Mouse (Mus musculus) adrenal gland, postnatal 4 days (tissue): ENCODE measurements around the gene Klhdc7b. TPM values are rescaled to one million over a fixed set of nuclear protein-coding genes. Genes with fewer than 3 reads are reported as not detected.
A peak's percentile ranks its signal among the peaks of the same experiment; 100 is the strongest.

Source experiments
- DNase-seq, 2 experiments: peaks; one replicate each; pipeline ENCODE4 v3.0.0; 2021 to 2022; ENCODE audit warnings: low spot score in 2 of 2, mixed read lengths in 2 of 2
- long read RNA-seq, 2 experiments: library from polyadenylated mRNA; stranded (forward); transcript quantifications; one replicate each; pipeline ENCODE4 v2.0.0; 2021
- total RNA-seq, 2 experiments: library from RNA; stranded (reverse); gene quantifications; 2 replicates each; pipeline ENCODE4 v1.2.3; 2021

Klhdc7b gene
- total RNA-seq, result not detected
- long read RNA-seq, experiment 1, result 0 reads
- long read RNA-seq, experiment 2, result 0 reads

- no peak for DNase-seq
These were observed at the start of gene Klhdc7b for GRCm38 (mm10) chr15:89384617-89385016. Gene Klhdc7b (plus strand): TSS chr15:89384917.

GRCm38 (mm10) chr15:89336422-89336821 is 48.3 kb upstream of the Klhdc7b start:
- DNase-seq, result no peak

DNA sequence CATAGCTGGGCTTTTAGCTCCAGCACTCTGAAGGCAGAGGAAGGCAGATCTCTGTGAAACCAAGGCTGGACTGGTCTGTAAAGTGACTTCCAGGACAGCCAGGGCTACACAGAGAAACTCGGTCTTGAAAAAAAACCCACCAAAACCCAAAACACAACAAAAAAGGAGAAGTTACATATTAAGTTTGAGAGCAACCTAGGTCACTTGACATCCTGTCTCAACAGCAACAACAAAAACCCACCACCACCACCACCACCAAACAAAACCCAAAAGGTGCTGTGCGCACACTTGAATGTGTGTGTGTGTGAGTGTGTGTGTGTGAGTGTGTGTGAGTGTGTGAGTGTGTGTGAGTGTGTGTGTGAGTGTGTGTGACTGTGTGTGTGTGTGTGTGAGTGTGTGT is 45.0 kb upstream of the Klhdc7b start:
- no peak for DNase-seq

GRCm38 (mm10) chr15:89340136-89340535 is 44.6 kb upstream of the Klhdc7b start:
- DNase-seq, result no peak

GRCm38 (mm10) chr15:89341678-89342077 is 43.0 kb upstream of the Klhdc7b start:
- DNase-seq, result no peak

- DNase-seq, result no peak
These were observed 41.4 kb upstream of the Klhdc7b start for GRCm38 (mm10) chr15:89343325-89343724.

DNA sequence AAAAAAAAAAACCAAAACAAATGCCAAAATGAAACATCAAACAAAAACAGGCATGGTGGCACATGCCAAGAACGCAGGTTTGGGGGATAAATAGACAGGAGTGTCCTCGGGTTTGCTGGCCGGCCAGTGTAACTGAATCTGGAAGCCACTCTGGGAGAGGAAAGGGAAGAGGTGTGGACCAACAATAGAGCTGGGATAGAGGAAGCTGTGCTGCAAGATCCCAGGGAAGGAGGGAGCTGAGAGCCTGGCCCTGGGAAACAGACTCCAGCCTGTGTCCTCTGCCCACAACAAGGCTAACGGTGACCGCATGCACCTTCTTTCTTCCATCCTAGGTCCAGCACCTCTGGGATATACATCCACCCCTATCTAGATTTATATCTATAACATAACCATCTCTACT is 34.3 kb upstream of the Klhdc7b start:
- no peak for DNase-seq

DNA sequence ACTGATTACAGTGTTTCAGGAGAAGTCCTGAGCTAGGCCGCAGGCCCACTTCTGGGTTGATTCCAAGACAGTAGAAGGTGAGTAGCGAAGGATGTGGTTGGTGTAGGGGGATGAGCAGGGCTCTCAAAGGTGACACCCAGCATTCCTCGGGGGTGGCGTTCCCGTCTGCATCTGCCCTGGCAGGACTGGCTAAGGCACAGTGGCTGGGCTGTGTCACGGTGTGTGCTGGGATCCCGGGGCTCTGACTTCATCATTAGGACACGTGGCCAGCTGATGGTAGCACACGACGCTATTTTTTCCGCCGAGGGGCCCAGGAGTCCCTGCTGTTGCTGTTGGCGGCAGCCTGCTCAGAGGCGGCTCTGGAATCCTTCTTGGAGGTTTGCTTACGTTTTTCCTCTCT is 33.4 kb upstream of the Klhdc7b start:
- no peak for DNase-seq

DNA sequence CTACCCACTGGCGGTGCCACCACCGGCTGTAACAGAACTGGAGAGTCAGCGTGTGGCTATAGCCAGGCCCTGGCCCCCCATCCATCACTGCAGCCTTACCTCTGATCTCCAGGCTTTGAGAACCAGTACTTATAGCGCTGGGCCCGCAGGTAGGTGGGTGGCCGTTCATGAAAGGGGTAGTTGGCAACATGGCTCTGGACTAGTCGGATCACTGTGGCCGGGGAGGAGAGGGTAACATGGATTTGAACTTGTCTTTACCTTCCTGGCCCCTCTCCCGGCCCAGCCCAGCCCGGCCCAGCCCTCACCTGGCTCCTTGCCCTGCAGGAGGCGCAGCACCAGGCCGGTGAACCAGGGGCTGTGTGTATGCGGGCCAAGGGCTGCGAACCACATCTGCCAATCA is 32.7 kb upstream of the Klhdc7b start:
- no peak for DNase-seq

- no peak for DNase-seq
These were observed 31.9 kb upstream of the Klhdc7b start for GRCm38 (mm10) chr15:89352795-89353194.

DNA sequence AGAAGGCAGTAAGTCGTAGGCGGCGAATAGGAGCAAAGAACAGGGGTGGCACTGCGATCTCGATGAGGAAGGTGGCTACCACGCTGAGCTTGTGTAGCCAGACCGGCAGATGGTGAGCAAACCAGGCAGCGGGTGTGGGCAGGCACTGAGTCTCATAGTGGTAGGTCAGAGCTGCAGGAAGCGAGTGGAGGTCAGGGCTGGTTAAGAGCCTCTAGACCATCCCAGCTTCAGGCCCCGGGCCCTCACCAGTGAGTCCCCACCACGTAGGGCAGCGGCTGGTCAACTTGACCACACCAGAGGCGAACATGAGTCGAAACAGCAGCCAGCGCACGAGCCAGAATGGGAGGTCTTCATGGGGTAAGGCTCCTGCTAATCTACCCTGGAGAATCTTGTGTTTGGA is 30.9 kb upstream of the Klhdc7b start:
- DNase-seq, result no peak

DNA sequence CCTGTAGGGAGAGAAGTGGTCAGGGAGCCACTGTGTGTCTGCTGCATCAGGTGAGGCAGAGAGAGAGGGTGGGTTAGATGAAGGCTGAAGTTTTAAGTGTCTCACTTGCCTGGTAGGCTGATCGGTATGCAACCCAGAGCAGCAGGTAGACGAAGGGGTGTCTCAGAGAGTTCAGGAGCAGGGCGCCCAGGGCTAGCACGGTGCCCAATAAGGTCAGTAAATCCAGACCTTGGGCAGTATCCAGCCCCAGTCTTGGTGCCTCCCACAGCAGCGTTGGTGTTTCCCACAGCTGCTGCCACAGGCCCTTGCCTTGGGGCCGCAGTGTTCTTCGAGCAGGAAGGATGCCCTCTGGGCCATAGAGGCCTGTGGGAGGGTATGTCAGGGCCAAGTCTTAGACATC is 30.3 kb upstream of the Klhdc7b start:
- DNase-seq, result no peak

GRCm38 (mm10) chr15:89355241-89356187 is 29.2 kb upstream of the Klhdc7b start, which contains the start of the genes Lmf2 and Ncaph2:
Gene Lmf2 (minus strand): TSS chr15:89355659.
Gene Ncaph2 (plus strand): TSS chr15:89355719.
- peak; percentile 89 to 95 for DNase-seq

- DNase-seq, result peak; percentile 46 to 69
These were observed 28.3 kb upstream of the Klhdc7b start for GRCm38 (mm10) chr15:89356372-89356771.

GRCm38 (mm10) chr15:89358784-89359183 is 25.9 kb upstream of the Klhdc7b start:
- no peak for DNase-seq

DNA sequence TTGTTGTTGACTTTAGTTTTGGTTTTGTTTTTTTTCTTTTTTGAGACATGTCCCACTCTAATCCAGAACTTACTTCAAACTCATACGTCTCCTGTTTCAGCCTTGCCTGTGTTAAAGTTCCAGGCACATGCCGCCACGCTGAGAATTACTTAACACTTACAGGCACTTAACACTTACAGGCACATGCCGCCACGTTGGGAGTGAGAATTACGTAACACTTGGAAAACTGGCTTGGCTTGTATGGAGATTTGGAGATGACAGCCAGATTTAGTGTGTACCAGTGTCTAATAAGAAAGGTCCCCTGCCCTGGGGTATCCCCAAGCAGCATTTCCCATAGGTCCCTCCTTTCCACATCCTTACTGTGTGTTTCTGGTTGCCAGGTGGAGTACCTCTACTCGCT is 21.7 kb upstream of the Klhdc7b start:
- DNase-seq, result no peak

DNA sequence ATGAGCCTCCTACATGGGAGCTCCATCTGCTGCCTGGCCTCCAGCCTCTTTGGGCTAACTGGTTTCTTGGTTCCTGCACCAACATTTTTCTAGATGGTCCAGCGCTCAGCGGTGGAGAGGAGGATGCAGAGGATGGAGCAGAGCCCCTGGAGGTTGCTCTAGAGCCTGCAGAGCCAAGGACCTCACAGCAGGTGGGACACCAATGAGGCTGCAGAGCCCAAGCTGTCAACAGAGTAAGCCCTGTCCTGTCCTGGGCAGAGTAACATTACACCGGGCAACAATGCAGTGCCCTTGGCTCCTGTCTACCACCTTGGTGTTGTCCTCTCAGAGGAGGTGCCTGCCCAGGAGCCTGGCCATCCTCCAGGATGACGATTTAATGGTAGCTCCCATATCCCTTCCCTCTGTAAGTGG is 19.6 kb upstream of the Klhdc7b start:
- no peak for DNase-seq

GRCm38 (mm10) chr15:89372068-89372467 is 12.6 kb upstream of the Klhdc7b start:
- DNase-seq, result no peak

DNA sequence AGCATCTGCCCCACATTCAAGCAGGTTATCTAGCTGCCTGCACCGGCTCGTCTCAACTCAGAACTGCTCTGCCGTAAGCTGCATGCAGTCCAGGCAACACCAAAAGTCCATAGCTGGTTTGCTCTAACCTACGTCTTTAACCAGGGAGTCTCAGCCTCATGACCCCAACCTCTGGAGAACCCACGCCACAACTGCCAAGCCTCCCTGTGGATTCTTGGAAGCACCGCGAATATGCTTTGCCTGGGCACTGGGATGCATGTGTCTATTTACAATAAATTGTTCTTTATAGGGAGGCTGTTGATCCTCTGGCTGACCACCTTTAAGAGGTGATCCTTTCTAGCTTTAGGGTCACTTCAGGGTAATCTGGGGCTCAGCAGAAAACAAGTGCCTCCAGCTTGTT is 12.2 kb upstream of the Klhdc7b start:
- no peak for DNase-seq

DNA sequence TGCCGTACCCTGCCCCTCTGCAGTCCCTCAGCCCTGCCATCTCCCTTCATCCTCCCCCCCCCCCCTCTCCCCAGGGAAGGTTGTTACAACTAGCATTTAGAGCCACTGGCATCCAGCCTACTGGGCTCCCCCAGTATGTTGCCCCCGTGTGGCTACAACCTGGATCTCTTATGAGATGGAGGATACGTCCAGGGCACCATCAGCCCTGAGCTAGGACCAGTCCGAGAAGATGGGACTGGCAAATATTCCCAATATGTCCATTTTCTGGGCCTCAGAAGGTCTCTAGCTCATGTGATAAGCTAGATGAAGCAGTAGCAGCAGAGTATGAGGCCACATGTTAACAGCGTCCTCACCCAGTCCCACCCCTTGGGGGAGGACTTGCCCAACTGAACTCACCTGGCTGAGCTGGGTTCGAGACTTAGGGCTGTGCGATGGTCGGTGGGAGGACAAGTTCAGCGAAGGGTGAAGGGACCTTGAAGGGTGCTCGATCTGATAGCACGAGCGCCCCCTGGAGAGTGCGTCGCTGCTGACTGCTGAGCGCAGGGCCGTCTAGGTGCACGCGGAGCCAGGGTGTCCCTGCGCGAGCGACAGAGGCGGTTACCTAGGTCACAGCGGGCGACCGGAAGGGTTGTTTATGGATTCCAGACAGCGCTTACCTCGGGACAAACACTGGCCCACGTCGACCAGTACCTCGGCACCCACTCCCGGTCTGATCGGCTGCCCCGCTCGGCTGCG is 11.5 kb upstream of the Klhdc7b start:
- DNase-seq, result peak; percentile 71 to 75

GRCm38 (mm10) chr15:89373762-89374248 is 10.9 kb upstream of the Klhdc7b start, which contains the start of gene Sco2:
Gene Sco2 (minus strand): TSS chr15:89373846.
- DNase-seq, result peak; percentile 86 to 90

DNA sequence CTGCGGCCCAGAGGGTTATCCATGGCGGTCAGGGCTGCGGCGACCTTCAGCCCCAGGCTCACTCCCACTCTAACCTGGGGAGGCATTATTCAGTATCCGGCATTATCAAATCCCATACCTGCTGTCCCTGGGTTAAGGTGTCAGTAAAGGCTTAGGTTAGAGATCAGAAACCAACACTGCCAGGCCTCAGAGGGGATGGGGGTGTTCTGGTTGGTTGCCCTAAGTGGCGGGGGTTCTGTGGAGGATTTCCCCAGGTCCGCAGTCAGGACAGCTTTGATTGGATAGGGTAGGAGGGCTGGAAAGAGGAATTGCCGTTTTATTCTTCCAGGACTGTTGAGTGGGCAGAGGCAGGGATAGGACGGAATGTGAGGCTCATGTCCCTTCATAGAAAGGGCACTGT is 10.4 kb upstream of the Klhdc7b start:
- no peak for DNase-seq
